Mouse (Mus musculus) retina, postnatal 1 day (tissue): ENCODE results near the gene Kars.

Source experiments
- DNase-seq: peaks from one replicate; pipeline ENCODE4 v3.0.0-alpha.2; 2012

Kars gene

GRCm38 (mm10) chr8:111976326-111976725 is 34.8 kb downstream of the Kars start:
- DNase-seq, result no peak

DNA sequence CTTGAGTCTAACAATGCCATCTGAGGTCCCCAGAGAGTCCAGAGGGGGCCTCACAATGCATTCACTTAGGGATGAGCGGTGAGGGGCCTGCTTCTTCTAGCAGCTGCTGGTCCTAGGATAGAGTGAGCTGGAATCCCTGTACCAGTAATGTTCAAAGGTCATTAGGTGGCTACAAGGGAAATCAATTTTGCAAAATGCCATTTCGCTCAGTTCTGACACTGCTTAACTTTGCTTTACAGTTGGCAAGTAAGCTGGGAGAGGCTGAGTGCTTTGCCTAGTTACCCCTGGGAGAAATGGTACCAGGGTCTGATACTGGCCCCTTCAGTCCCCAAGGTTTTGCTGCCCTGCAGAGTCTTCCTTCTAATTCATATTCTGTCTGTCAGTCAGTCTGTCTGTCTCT is 35.4 kb downstream of the Kars start:
- DNase-seq, result no peak

GRCm38 (mm10) chr8:111974138-111974537 is 37.0 kb downstream of the Kars start:
- no peak for DNase-seq

GRCm38 (mm10) chr8:111968991-111969390 is 42.1 kb downstream of the Kars start:
- DNase-seq, result no peak

GRCm38 (mm10) chr8:111968541-111968940 is 42.6 kb downstream of the Kars start:
- no peak for DNase-seq

GRCm38 (mm10) chr8:111967246-111967870 is 43.8 kb downstream of the Kars start:
- no peak for DNase-seq

DNA sequence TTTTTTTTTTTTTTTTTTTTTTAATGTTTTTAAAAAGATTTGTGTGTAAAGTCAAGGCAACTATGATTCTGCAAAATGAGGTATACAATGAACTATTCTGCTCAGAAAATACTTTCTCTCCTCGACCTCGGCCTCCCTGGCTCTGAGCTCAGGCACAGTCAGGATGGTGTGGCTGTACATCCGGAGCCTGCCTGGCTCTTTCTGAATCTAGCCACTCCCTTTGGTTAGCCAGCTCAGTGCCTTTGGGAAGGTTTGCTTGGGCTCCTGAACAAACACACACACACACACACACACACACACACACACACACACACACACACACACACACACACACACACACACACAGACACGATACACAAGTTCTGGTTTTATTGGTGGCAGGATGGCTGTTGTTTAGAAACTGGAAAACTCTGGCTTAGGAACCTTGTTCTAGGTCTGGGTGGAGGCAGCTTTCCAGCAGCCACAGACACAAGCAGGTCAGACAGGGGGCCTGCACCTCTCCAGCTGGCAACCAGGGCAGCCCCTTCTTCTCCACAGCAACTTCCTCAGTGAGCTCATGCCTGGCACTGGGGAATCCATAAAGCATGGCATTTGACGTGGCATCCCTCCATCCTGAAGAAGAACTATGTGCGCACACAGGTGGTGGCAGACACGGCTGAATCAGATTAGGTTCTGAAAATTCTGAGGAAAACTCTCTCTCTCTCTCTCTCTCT is 46.1 kb downstream of the Kars start:
- no peak for DNase-seq

GRCm38 (mm10) chr8:111964351-111964750 is 46.8 kb downstream of the Kars start:
- no peak for DNase-seq

DNA sequence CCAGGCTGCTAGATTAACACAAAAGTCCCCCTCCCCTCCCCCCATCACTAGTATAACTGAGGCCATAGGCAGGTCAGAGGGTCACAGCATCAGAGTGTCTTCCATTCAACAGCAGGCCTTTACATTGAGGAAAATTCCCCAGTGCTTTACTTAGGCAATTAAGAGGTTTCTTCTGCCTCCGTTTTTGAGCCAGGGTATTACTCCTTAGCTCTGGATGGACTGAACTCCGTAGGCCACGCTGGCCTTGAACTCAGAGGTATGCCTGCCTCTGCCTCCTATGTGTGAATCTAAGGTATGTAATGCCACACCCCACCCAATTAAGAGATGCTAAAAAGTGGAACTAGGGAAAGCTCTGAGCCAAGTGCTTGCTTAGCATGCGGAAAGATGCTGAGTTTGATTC is 47.6 kb downstream of the Kars start:
- DNase-seq, result no peak

DNA sequence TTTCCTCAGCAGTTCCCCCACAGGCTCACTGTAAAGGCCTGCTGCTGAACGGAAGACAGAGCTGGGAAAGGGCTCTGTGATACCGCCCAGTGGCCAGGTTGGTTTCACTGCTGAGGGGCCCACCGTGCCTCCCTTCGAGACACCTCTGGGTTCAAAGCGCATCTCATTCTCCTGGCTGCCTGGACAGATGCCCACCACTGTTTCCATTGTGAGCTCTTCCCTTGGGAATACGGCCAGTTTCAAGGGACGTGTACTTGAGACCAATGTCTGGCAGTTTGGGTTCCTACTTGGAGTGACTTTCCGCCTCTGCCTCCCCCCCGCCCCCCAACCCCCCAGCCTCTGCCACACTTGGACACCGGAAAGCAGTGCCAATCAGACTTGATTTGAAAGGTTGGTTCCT is 48.0 kb downstream of the Kars start:
- no peak for DNase-seq

- DNase-seq, result no peak
Observed at GRCm38 (mm10) chr8:111962589-111962988, 48.5 kb downstream of the Kars start.

- no peak for DNase-seq
Observed at GRCm38 (mm10) chr8:111961330-111961729, 49.8 kb downstream of the Kars start.

DNA sequence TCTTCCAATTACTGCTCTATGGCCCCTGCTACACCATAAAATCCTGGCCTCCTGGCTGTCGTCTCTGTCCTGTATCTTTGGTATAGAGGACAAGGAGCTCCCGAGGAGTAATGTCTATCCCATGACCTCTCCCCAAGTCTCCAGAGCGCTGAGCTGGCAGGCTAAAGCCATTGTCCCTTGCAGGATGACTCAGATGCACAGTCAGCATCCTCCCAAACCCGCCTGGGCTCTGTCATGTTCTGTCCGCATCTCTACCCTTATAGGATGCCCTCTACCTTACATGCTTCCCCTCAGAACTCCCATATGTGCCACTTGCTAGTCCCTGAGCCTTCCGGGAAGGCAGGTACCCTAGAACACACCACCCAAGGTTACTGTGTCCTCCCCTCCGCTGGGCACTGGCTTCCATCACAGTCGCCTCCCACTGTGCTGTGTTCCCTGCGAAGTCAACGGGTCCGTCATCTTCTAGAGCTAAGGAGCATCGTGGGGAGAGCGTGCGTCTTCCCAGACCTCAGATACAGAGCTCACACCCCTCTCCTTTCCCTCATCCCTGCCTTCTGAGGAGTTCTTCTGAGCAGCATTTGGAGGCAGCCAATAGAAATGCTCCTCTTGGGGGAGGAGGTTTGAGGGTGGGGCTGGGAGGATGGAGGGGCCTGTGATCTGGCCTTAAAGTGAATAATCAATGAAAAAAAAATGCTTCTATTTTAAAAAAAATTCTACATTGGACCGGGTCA is 50.4 kb downstream of the Kars start:
- no peak for DNase-seq

DNA sequence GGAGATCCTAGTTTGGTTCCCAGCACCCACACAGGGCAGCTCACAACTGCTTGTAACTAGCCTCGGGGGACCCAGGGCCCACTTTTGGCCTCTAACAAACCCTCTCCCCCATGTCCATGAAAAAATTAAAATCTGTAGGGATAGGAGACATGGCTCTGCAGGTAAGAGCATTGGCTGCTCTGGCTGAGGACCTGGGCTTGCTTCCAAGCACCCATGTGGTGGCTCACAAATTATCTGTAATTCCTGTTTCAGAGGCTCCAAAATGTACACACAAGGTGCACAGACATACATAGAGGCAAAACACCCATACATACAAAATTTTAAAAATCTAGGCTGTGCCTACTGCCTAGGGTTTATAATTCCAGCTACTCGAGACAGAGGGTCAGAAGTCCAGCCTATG is 53.9 kb downstream of the Kars start:
- DNase-seq, result no peak

DNA sequence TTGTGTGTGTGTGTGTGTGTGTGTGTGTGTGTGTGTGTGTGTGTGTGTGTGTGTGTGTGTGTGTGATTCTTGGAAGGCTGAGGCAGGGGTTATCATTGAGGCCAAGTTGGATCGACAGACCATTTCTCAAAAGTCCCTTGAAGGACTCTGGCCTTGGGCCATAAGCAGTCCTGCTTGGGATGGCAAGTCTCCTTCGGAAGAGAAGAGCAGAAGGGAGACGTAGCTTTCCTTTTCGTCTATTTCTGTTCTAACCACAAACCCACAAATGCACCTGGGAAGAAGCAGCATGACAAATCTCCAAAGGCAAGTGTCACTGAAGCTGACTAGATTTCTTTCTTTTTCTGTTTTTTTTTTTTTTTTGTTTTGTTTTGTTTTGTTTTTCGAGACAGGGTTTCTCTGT is 55.2 kb downstream of the Kars start:
- DNase-seq, result no peak

GRCm38 (mm10) chr8:111954844-111955594 is 56.1 kb downstream of the Kars start:
- no peak for DNase-seq

DNA sequence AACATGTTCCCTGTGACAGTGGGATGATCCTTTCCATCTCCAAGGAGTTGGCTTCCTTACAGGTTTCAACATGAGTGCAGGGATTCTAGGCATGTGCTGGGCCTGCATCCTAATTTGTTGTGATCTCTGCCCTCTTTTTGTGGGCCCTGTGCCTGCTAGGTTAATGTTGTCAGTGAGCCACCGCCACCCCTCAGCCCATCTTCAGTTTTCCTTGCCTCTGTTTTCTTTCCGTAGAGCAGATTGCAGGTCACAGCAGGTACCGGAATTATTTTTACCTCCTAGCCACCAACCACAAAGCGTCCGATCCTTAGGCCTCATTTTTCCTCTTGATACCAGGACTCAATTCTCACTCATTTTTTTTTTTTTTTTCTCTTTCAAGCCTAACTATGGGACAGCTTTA is 59.2 kb downstream of the Kars start:
- no peak for DNase-seq

GRCm38 (mm10) chr8:111951317-111951716 is 59.8 kb downstream of the Kars start:
- no peak for DNase-seq

GRCm38 (mm10) chr8:111950846-111951245 is 60.3 kb downstream of the Kars start:
- DNase-seq, result no peak

DNA sequence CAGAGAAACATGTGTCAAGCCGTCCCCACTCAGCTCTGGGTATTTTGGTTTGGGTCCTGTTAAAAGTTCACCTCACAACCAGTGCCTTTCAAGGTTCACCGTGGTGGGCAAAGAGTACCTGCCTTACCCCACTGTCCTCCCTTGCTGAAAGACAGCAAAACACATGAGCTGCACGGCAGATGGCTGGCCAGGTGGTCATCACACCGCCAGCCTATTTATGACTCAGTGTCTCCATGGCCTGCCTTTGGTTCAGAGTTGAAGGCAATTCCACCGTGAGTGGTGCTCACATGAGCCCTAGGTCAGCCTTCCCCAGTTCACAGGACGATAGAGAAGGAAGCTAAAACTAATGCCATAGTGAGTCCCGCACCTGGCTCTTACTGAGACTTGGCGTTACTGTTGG is 63.2 kb downstream of the Kars start:
- DNase-seq, result no peak

GRCm38 (mm10) chr8:111947144-111947543 is 64.0 kb downstream of the Kars start:
- no peak for DNase-seq

GRCm38 (mm10) chr8:111943544-111943943 is 67.6 kb downstream of the Kars start:
- no peak for DNase-seq
